Mouse (Mus musculus): ENCODE results near the gene Kdelc2. TPM values are rescaled to one million over a fixed set of nuclear protein-coding genes. Genes with fewer than 3 reads are reported as not detected.

The Kdelc2 gene
- polyA plus RNA-seq, 1 experiment from 2014 or later = 30.4 TPM

DNA sequence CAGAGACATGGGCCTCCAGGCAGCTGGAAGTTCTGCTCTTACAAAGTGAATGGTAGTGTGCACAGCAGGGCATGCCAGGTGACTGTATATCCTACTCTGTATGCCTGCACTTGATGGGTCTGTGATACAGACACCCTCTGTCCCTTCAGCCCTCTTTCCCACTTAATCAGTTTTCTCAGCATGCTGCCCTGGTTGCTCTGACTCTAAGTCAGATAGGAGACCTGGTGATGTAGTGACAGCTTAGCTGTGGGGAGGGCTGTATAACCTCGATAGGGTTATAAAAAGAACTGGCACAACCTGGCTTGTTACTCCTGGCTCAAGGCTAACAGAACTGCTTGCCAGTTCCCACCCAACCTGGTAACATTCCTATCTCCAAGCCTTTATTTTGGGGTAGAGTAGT lies 34.6 kb upstream of the Kdelc2 start:
- ATAC-seq (ENCODE audit: low FRiP score, low TSS enrichment) = no peak
- no peak overlapping the region for H3K27ac ChIP-seq (ENCODE audit: low read length)
- H3K27me3 ChIP-seq (ENCODE audit: insufficient read depth, low read length) = no peaks in the 10 kb centered on the region
- no peak overlapping the region for H3K9ac ChIP-seq (replicated peaks; ENCODE audit: low read length)
- WGBS = 63% methylated on average over 1 of the region's 1 CpGs
- H3K4me3 ChIP-seq (ENCODE audit: low read length) = no peak overlapping the region
- H3K9me3 ChIP-seq (ENCODE audit: low read length) = peaks cover 3% of the 10 kb centered on the region; the same call in 1 of the 2 replicates
- H3K4me2 ChIP-seq (replicated peaks; ENCODE audit: low read depth, low read length) = no peak overlapping the region
- no peaks in the 10 kb centered on the region for H3K36me3 ChIP-seq (ENCODE audit: insufficient read depth, low read length)
- H3K4me1 ChIP-seq (ENCODE audit: insufficient read depth, low read length) = no peaks in the 10 kb centered on the region

DNA sequence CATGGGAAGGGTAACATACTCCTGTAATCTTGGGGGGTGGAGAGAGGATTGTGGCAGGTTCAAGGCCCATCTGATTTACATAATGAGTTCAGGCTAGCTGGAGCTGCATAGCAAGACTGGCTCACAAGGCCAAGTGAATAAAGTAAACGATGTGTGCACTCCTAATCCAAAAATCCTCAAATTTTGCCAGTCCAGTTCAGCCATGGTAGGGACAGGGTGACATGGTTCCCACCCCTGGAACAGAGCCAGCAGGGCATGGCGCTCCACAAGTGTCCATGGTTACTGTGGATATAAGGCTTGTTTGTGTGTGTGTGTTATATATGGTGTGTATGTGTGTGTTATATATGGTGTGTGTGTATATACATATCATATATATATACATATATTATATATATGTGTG lies 33.5 kb upstream of the Kdelc2 start:
- no peak for ATAC-seq (ENCODE audit: low FRiP score, low TSS enrichment)
- no peak overlapping the region for H3K4me2 ChIP-seq (replicated peaks; ENCODE audit: low read depth, low read length)
- no peaks in the 10 kb centered on the region for H3K36me3 ChIP-seq (ENCODE audit: insufficient read depth, low read length)
- no peak overlapping the region for H3K4me3 ChIP-seq (ENCODE audit: low read length)
- no peak overlapping the region for H3K27ac ChIP-seq (ENCODE audit: low read length)
- 88% methylated on average over 2 of the region's 2 CpGs for WGBS
- no peaks in the 10 kb centered on the region for H3K4me1 ChIP-seq (ENCODE audit: insufficient read depth, low read length)
- no peak overlapping the region for H3K9ac ChIP-seq (replicated peaks; ENCODE audit: low read length)
- H3K9me3 ChIP-seq (ENCODE audit: low read length) = peaks cover 3% of the 10 kb centered on the region; the same call in 1 of the 2 replicates
- no peaks in the 10 kb centered on the region for H3K27me3 ChIP-seq (ENCODE audit: insufficient read depth, low read length)

DNA sequence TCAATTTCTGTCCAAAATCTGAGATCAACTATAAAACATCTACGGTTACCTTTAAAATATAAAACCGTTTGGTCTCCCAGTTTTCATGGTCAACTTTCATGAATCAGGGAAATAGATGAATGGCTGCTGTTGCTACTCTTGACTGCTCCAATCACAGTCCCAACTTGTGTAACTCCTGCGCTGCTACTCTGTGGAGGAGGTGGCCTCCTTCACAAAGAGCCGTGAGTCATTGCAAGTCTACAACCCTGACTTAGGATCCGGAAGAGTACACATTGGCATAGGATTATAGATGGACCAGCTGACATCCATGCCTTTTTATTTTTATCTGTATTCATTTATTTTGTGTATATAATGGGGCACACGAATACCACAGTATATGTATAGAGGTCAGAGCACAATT lies 31.9 kb upstream of the Kdelc2 start:
- Histone ChIP-seq H3K4me3 (ENCODE audit: low read length) (no peak overlapping the region), H3K4me1 (ENCODE audit: insufficient read depth, low read length) (peaks cover 7% of the 10 kb centered on the region; the same call in 1 of the 2 replicates), H3K9ac (replicated peaks; ENCODE audit: low read length) (no peak overlapping the region), H3K4me2 (replicated peaks; ENCODE audit: low read depth, low read length) (no peak overlapping the region), H3K9me3 (ENCODE audit: low read length) (peaks cover 3% of the 10 kb centered on the region; the same call in 1 of the 2 replicates), H3K36me3 (ENCODE audit: insufficient read depth, low read length) (no peaks in the 10 kb centered on the region), H3K27me3 (ENCODE audit: insufficient read depth, low read length) (no peaks in the 10 kb centered on the region), H3K27ac (ENCODE audit: low read length) (no peak overlapping the region)
- WGBS = 83% methylated on average over 6 of the region's 6 CpGs
- ATAC-seq (ENCODE audit: low FRiP score, low TSS enrichment) = no peak

DNA sequence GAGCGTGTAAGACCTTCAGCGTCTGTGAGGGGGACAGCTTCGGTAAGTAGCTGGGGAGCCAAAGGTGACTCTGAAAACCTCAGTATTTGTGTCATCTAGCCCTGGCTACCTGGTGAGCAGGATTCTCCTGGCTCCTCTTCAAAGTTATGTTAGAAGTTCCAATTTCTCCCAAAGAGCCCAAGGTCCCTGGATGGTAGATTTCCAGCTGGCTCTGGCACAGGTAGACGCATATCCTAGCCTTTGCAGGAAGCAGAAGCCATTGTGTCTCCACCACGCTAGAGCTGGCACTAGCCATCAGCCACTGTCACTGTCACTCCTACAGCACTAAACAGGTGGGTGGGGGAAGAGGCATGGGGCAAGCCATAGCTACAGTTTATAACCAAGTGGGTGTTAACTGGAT lies 30.7 kb upstream of the Kdelc2 start:
- Histone ChIP-seq H3K9ac (replicated peaks; ENCODE audit: low read length) (no peak overlapping the region), H3K27me3 (ENCODE audit: insufficient read depth, low read length) (no peaks in the 10 kb centered on the region), H3K36me3 (ENCODE audit: insufficient read depth, low read length) (no peaks in the 10 kb centered on the region), H3K4me2 (replicated peaks; ENCODE audit: low read depth, low read length) (no peak overlapping the region), H3K4me1 (ENCODE audit: insufficient read depth, low read length) (peaks cover 7% of the 10 kb centered on the region; the same call in 1 of the 2 replicates), H3K9me3 (ENCODE audit: low read length) (peaks cover 3% of the 10 kb centered on the region; the same call in 1 of the 2 replicates), H3K27ac (ENCODE audit: low read length) (no peak overlapping the region), H3K4me3 (ENCODE audit: low read length) (no peak overlapping the region)
- WGBS = 89% methylated on average over 5 of the region's 5 CpGs
- no peak for ATAC-seq (ENCODE audit: low FRiP score, low TSS enrichment)

DNA sequence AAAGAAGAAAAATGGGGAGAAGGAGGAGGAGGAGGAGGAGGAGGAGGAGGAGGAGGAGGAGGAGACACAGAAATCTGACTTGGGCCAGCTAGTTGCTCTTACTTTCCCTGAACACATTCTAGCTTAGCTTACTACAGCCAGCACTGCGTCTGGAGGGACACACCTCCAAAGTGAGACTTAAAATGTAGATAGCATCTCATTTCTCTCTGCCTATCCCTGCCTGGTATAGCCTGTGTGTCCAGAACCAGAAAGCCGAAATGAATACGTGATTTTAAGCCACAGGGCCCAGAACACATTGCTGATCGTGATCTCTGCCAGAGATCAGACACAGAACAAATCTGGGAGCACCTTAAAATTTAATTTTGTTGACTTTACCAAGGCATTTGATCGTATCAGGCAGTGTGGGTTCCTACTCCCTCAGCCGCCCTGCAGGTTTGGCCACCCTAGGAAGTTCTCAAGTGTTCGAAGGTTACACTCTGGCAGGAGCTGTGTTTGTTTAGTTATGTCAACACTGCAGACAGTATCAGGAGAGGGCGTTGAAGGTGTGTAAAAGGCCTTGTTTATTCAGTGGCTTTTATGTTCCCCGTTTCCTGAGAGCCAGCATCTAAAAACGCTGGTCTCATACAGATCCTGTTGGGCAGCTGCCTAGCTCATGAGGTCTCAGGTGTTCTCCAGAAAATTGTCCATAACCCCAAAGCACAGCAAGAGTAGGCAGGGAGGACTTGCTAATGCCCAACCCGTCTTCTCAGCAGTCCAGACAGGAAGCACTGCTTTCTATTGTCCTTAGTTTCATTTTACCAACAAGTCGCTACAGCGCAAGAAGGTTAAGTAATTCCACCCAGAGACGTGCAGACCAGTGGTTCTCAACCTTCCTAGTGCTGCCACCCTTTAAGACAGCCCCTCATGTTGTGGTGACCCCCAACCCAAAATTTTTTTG lies 27.3 kb upstream of the Kdelc2 start:
- Histone ChIP-seq H3K4me2 (replicated peaks; ENCODE audit: low read depth, low read length) (peak overlapping the region; percentile 25; the same call in 1 of the 2 replicates), H3K9me3 (ENCODE audit: low read length) (no peaks in the 10 kb centered on the region), H3K9ac (replicated peaks; ENCODE audit: low read length) (no peak overlapping the region), H3K27me3 (ENCODE audit: insufficient read depth, low read length) (no peaks in the 10 kb centered on the region), H3K36me3 (ENCODE audit: insufficient read depth, low read length) (no peaks in the 10 kb centered on the region), H3K4me3 (ENCODE audit: low read length) (no peak overlapping the region), H3K4me1 (ENCODE audit: insufficient read depth, low read length) (peaks cover 7% of the 10 kb centered on the region; the same call in 1 of the 2 replicates), H3K27ac (ENCODE audit: low read length) (no peak overlapping the region; the same call in 1 of the 2 replicates)
- WGBS = 23% methylated on average over 14 of the region's 14 CpGs
- ATAC-seq (ENCODE audit: low FRiP score, low TSS enrichment) = 0 out of 2 replicates have a peak, but pooled peaks have one; percentile 70

DNA sequence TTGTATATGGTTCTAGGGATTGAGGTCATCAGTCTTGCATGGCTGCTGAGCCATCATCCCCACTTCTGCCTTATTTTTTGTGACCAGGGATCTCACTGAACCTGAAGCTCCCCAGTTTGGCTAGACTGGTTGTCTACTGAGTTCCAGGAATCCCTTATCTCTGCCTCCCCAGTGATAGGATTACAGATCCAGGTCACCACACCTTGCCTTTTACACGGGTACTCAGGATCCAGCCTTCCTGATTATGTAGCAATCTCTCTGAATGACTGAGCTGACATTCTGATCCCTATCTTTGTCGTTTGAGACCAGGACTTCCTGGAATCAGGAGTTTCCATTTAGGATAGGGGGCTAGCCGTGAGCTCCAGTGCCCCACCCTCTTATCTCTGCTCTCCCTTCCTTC lies 12.5 kb upstream of the Kdelc2 start:
- ATAC-seq (ENCODE audit: low FRiP score, low TSS enrichment) = no peak
- Histone ChIP-seq H3K4me1 (ENCODE audit: insufficient read depth, low read length) (no peaks in the 10 kb centered on the region), H3K4me2 (replicated peaks; ENCODE audit: low read depth, low read length) (no peak overlapping the region), H3K27me3 (ENCODE audit: insufficient read depth, low read length) (no peaks in the 10 kb centered on the region), H3K4me3 (ENCODE audit: low read length) (no peak overlapping the region), H3K9ac (replicated peaks; ENCODE audit: low read length) (no peak overlapping the region), H3K27ac (ENCODE audit: low read length) (no peak overlapping the region), H3K9me3 (ENCODE audit: low read length) (no peaks in the 10 kb centered on the region), H3K36me3 (ENCODE audit: insufficient read depth, low read length) (no peaks in the 10 kb centered on the region)
- WGBS = 57% methylated on average over 3 of the region's 3 CpGs

DNA sequence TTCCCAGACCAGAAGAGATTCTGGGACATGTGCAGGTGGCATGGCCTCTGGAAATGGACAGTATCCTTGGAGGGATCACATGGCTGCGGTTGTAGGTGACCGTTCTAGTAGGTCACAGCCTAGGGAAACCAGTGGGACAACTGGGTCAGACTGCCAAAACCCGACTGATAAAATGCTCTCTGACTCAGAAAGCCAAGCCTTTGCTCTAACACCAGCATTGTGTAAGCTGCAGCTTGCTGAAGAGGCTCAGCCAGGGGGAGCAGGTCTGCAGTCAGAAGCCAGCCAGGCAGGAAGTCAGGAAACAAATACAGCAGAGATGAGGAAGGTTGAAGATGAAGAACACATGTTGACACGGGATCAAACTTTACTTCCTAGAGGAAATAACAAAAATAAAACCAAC lies 7.9 kb upstream of the Kdelc2 start:
- no peaks in the 10 kb centered on the region for H3K9me3 ChIP-seq (ENCODE audit: low read length)
- H3K27me3 ChIP-seq (ENCODE audit: insufficient read depth, low read length) = no peaks in the 10 kb centered on the region
- H3K4me2 ChIP-seq (replicated peaks; ENCODE audit: low read depth, low read length) = no peak overlapping the region
- H3K36me3 ChIP-seq (ENCODE audit: insufficient read depth, low read length) = no peaks in the 10 kb centered on the region
- no peak overlapping the region for H3K9ac ChIP-seq (replicated peaks; ENCODE audit: low read length)
- WGBS = 76% methylated on average over 4 of the region's 4 CpGs
- no peaks in the 10 kb centered on the region for H3K4me1 ChIP-seq (ENCODE audit: insufficient read depth, low read length)
- H3K27ac ChIP-seq (ENCODE audit: low read length) = no peak overlapping the region
- ATAC-seq (ENCODE audit: low FRiP score, low TSS enrichment) = no peak
- no peak overlapping the region for H3K4me3 ChIP-seq (ENCODE audit: low read length)

DNA sequence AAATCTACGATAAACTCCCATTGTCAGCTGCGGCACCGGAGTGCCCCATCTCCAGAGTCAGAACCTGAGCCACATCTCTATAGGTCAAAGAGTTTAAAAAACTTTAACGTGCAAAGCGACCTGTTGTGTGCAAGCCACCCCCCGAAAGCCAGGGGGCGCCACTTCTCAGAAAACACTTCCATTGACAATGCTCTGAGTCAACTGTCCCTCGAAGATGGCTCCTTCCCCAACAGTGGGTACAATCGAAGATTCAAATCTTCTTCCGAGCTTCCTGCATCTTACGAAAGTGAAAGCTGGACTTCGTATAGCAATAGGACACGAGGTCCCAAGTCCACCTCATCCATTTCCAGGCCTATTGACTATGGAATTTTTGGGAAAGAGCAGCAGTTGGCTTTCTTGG lies 7.0 kb upstream of the Kdelc2 start:
- H3K9ac ChIP-seq (replicated peaks; ENCODE audit: low read length) = no peak overlapping the region
- H3K4me2 ChIP-seq (replicated peaks; ENCODE audit: low read depth, low read length) = no peak overlapping the region
- no peaks in the 10 kb centered on the region for H3K9me3 ChIP-seq (ENCODE audit: low read length)
- no peak overlapping the region for H3K4me3 ChIP-seq (ENCODE audit: low read length)
- 88% methylated on average over 13 of the region's 13 CpGs for WGBS
- no peak for ATAC-seq (ENCODE audit: low FRiP score, low TSS enrichment)
- H3K36me3 ChIP-seq (ENCODE audit: insufficient read depth, low read length) = no peaks in the 10 kb centered on the region
- H3K27ac ChIP-seq (ENCODE audit: low read length) = no peak overlapping the region
- no peaks in the 10 kb centered on the region for H3K27me3 ChIP-seq (ENCODE audit: insufficient read depth, low read length)
- H3K4me1 ChIP-seq (ENCODE audit: insufficient read depth, low read length) = no peaks in the 10 kb centered on the region

DNA sequence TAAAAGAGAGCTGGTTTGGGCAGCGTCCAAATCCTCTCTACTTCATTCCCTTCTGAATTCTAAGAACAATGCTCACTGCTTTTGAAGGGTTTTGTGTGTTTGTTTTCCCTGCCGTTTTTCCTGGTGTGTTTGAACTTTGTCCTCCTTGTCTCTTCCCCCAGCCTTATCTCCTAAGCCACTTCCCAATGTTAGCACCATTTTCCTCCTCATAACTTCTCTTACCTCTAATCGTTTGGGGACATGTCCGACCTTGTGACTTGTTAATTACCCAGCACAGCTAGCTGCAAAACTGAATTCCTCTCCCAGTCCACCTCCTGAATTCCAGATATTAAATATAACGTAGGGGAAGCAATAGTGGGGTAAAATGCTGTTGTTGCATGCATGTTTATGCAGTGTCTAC lies 6.2 kb upstream of the Kdelc2 start:
- H3K4me2 ChIP-seq (replicated peaks; ENCODE audit: low read depth, low read length) = no peak overlapping the region
- H3K9ac ChIP-seq (replicated peaks; ENCODE audit: low read length) = no peak overlapping the region
- 54% methylated on average over 5 of the region's 5 CpGs for WGBS
- H3K27ac ChIP-seq (ENCODE audit: low read length) = no peak overlapping the region
- H3K27me3 ChIP-seq (ENCODE audit: insufficient read depth, low read length) = no peaks in the 10 kb centered on the region
- no peaks in the 10 kb centered on the region for H3K9me3 ChIP-seq (ENCODE audit: low read length)
- H3K36me3 ChIP-seq (ENCODE audit: insufficient read depth, low read length) = no peaks in the 10 kb centered on the region
- no peak for ATAC-seq (ENCODE audit: low FRiP score, low TSS enrichment)
- no peak overlapping the region for H3K4me3 ChIP-seq (ENCODE audit: low read length)
- no peaks in the 10 kb centered on the region for H3K4me1 ChIP-seq (ENCODE audit: insufficient read depth, low read length)

DNA sequence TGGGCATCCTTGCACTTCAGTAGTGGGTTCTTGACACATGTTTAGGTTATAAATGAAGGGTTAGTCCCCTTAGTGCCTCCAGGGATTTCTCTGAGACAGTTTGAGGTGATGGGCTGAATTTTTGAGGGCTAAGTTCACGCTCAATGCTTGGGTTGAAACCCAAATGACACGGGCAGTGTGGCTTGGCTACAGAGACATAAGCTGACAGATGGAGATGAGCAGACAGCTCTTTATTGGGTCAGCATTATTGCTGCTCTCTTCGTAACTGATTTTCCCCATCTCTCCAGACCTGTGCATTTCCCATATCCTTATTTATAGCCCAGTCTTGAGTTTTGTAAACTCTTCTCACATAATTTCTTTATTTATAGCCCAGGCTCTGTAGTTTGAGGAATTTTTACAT lies 5.7 kb upstream of the Kdelc2 start:
- H3K27ac ChIP-seq (ENCODE audit: low read length) = no peak overlapping the region
- no peaks in the 10 kb centered on the region for H3K27me3 ChIP-seq (ENCODE audit: insufficient read depth, low read length)
- ATAC-seq (ENCODE audit: low FRiP score, low TSS enrichment) = no peak
- H3K9me3 ChIP-seq (ENCODE audit: low read length) = no peaks in the 10 kb centered on the region
- WGBS = 75% methylated on average over 3 of the region's 3 CpGs
- H3K4me2 ChIP-seq (replicated peaks; ENCODE audit: low read depth, low read length) = no peak overlapping the region
- 0 out of 2 replicates have a peak, but pooled peaks cover 2% of the 10 kb centered on the region for H3K4me1 ChIP-seq (ENCODE audit: insufficient read depth, low read length)
- no peak overlapping the region for H3K4me3 ChIP-seq (ENCODE audit: low read length)
- no peaks in the 10 kb centered on the region for H3K36me3 ChIP-seq (ENCODE audit: insufficient read depth, low read length)
- no peak overlapping the region for H3K9ac ChIP-seq (replicated peaks; ENCODE audit: low read length)

Data from kidney, embryonic 16.5 days (tissue).